Mouse (Mus musculus): ENCODE results near the gene Wwtr1.

The Wwtr1 gene

GRCm38 (mm10) chr3:57516146-57516545 lies 59.6 kb downstream of the Wwtr1 start:
- DNase-seq (ENCODE audit: low spot score in 2 of 2), result no peak

GRCm38 (mm10) chr3:57515044-57515443 lies 60.7 kb downstream of the Wwtr1 start:
- DNase-seq (ENCODE audit: low spot score in 2 of 2), result no peak

GRCm38 (mm10) chr3:57511816-57512586 lies 63.7 kb downstream of the Wwtr1 start:
- peak in 1 of 2 experiments; percentile 30 for DNase-seq (ENCODE audit: low spot score in 2 of 2)

- DNase-seq (ENCODE audit: low spot score in 2 of 2), result peak in 1 of 2 experiments; percentile 46
Measured at GRCm38 (mm10) chr3:57509945-57510675, 65.6 kb downstream of the Wwtr1 start.

GRCm38 (mm10) chr3:57505991-57506390 lies 69.7 kb downstream of the Wwtr1 start:
- no peak for DNase-seq (ENCODE audit: low spot score in 2 of 2)

GRCm38 (mm10) chr3:57504756-57505155 lies 71.0 kb downstream of the Wwtr1 start:
- DNase-seq (ENCODE audit: low spot score in 2 of 2), result no peak

GRCm38 (mm10) chr3:57501596-57502220 lies 74.0 kb downstream of the Wwtr1 start:
- DNase-seq (ENCODE audit: low spot score in 2 of 2), result no peak

GRCm38 (mm10) chr3:57500846-57501245 lies 74.9 kb downstream of the Wwtr1 start:
- DNase-seq (ENCODE audit: low spot score in 2 of 2), result no peak

GRCm38 (mm10) chr3:57497791-57498190 lies 77.9 kb downstream of the Wwtr1 start:
- no peak for DNase-seq (ENCODE audit: low spot score in 2 of 2)

GRCm38 (mm10) chr3:57496428-57496827 lies 79.3 kb downstream of the Wwtr1 start:
- DNase-seq (ENCODE audit: low spot score in 2 of 2), result no peak

GRCm38 (mm10) chr3:57487455-57488153 lies 88.1 kb downstream of the Wwtr1 start:
- DNase-seq (ENCODE audit: low spot score in 2 of 2), result no peak

GRCm38 (mm10) chr3:57486068-57486467 lies 89.6 kb downstream of the Wwtr1 start:
- DNase-seq (ENCODE audit: low spot score in 2 of 2), result no peak

GRCm38 (mm10) chr3:57481981-57482380 lies 93.7 kb downstream of the Wwtr1 start:
- DNase-seq (ENCODE audit: low spot score in 2 of 2), result no peak

GRCm38 (mm10) chr3:57480640-57481039 lies 95.1 kb downstream of the Wwtr1 start:
- DNase-seq (ENCODE audit: low spot score in 2 of 2), result no peak

GRCm38 (mm10) chr3:57474421-57474820 lies 101.3 kb downstream of the Wwtr1 start:
- DNase-seq (ENCODE audit: low spot score in 2 of 2), result no peak

GRCm38 (mm10) chr3:57472407-57472806 lies 103.3 kb downstream of the Wwtr1 start:
- no peak for DNase-seq (ENCODE audit: low spot score in 2 of 2)

GRCm38 (mm10) chr3:57470981-57471601 lies 104.6 kb downstream of the Wwtr1 start:
- peak; percentile 28 to 29 for DNase-seq (ENCODE audit: low spot score in 2 of 2)

- peak; percentile 33 to 60 for DNase-seq (ENCODE audit: low spot score in 2 of 2)
Measured at GRCm38 (mm10) chr3:57470326-57470725, 105.4 kb downstream of the Wwtr1 start.

- no peak for DNase-seq (ENCODE audit: low spot score in 2 of 2)
Measured at GRCm38 (mm10) chr3:57469325-57469724, 106.4 kb downstream of the Wwtr1 start.

- DNase-seq (ENCODE audit: low spot score in 2 of 2), result no peak
Measured at GRCm38 (mm10) chr3:57466289-57466688, 109.4 kb downstream of the Wwtr1 start.

GRCm38 (mm10) chr3:57463302-57463701 lies 112.4 kb downstream of the Wwtr1 start:
- DNase-seq (ENCODE audit: low spot score in 2 of 2), result no peak
